Mouse (Mus musculus) neural tube, embryonic 12.5 days (tissue): ENCODE measurements around the gene Sdcbp2. TPM values are rescaled to one million over a fixed set of nuclear protein-coding genes. Genes with fewer than 3 reads are reported as not detected.

Experiments used
- ATAC-seq: fragments of 200-750 bp; cut with Nextera tagmentation; 2 replicates; pipeline ENCODE4 v1.8.0; 2017; ENCODE audit warnings: low read depth, mild to moderate bottlenecking, moderate TSS enrichment, moderate library complexity; ENCODE audit not compliant: low FRiP score
- H3K27ac ChIP-seq: fragments of 300-500 bp; sonication (generic); 2 replicates; pipeline ENCODE4 v1.5.1; 2016
- H3K27me3 ChIP-seq: fragments of 300-500 bp; sonication (generic); replicated peaks from 2 replicates; pipeline ENCODE4 v1.6.1; 2016; ENCODE audit warnings: mild to moderate bottlenecking
- H3K36me3 ChIP-seq: fragments of 300-500 bp; sonication (generic); 2 replicates; pipeline ENCODE4 v1.6.1; 2016; ENCODE audit warnings: mild to moderate bottlenecking
- H3K4me1 ChIP-seq: fragments of 300-500 bp; sonication (generic); 2 replicates; pipeline ENCODE4 v1.6.1; 2016
- H3K4me2 ChIP-seq: fragments of 300-500 bp; sonication (generic); replicated peaks from 2 replicates; pipeline ENCODE4 v1.6.1; 2016; ENCODE audit warnings: mild to moderate bottlenecking
- H3K4me3 ChIP-seq: fragments of 300-500 bp; sonication (generic); 2 replicates; pipeline ENCODE4 v1.5.1; 2016
- H3K9ac ChIP-seq: fragments of 300-500 bp; sonication (generic); 2 replicates; pipeline ENCODE4 v1.6.1; 2016; ENCODE audit warnings: mild to moderate bottlenecking
- H3K9me3 ChIP-seq: fragments of 300-500 bp; sonication (generic); 2 replicates; pipeline ENCODE4 v1.6.1; 2016; ENCODE audit warnings: mild to moderate bottlenecking
- WGBS: fragments of 180-500 bp; shearing (Covaris S2); methylation state at CpG from one replicate; pipeline ENCODE4 v1.1.7; 2016; 5-methylcytosine and 5-hydroxymethylcytosine counted together
- polyA plus RNA-seq: library from polyadenylated mRNA; unstranded; fragments of >200 nt; fragmentation: Nextera tagmentation; extraction: Ambion mirVana; gene quantifications from 2 replicates; pipeline ENCODE4 v1.2.1, GENCODE M21; 2016

Sdcbp2 gene
- 1.2 and 1.3 TPM in 2 replicates for polyA plus RNA-seq

DNA sequence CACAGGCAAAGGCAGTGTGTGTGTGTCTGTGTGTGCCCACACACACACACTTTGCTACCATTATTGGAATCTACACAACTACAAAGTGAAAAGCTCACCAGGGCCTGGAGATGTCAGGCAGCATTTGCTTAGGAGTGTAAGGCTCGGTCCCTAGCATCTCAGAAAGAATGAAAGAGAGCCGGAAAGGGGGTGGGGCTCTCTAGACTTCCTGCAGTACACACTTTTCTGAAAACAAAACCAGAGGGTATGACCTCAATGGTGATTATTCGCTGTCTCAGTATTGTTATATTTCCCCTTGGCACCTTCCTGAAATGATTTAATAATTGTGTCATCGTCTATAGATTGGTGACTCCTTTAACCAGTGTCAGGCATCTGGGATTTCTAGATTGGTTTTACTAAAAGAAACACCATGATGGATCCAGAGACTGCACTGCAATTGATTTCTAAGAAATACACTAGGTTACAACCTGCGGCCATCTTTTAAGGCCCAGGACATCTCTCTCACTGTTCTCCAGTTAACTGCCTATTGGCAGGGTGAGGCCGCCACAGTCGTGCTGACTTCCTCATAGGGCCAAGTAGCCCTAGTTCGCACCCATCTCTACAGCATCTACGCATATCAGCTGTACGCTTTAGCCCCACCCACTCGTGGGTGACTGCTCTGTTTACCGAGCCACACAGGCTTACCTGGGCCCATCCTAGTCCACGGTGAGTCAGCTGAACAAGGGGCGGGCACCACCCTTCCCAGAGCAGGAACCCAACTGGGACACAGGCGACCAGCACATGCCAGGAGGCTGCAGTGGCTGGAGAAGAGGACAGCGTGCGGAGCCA, at the start of gene Sdcbp2:
TSS of gene Sdcbp2 (plus strand) at position 750 of the 828 bp plus-strand sequence.
- Histone ChIP-seq H3K4me3 (no peak within 1 kb of the TSS), H3K27me3 (no peaks in the 10 kb centered on the region), H3K9me3 (no peaks in the 10 kb centered on the region), H3K4me1 (peaks cover 11% of the 10 kb centered on the region), H3K27ac (no peak within 1 kb of the TSS), H3K9ac (no peak within 1 kb of the TSS), H3K36me3 (no peaks in the 10 kb centered on the region), H3K4me2 (no peak within 1 kb of the TSS)
- no peak for ATAC-seq
- WGBS: 79% methylated on average over 17 of the region's 17 CpGs

DNA sequence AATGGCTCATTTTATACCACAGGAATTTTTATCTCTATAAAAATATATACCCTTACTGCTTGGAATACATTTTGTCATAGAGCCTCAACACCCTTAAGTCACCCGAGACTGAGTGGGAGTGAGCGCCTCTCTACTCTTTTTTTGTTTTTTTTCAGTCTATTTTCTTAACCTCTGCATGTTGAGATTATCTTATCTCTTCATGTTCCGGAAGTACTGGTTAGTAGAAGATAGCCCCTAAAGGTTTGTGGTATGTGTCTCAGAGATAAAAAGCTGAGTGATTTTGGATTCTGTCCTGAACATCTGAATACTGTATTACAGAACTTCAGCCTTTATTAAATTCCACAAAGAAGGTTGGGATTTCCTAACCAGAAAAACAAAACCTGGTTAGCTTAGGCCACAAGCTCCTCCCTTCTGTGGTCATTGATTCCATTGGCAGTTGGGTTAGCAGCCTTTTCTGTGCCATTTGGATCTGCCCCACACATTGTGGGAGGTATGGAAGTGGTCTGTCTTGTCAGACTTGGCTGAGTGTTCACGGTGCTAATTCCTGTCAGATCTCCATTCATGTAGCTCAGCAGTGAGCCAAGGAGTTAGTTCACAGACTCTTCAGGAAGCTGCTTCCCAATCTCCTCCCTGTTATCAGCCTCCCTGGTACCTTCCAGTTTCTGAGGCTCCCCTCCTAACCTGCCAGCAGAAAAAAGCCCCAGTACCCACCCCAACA, 47.9 kb upstream of the Sdcbp2 start:
- H3K4me2 ChIP-seq: no peak overlapping the region
- H3K36me3 ChIP-seq: peaks cover 15% of the 10 kb centered on the region
- H3K27ac ChIP-seq: no peak overlapping the region
- no peak overlapping the region for H3K4me3 ChIP-seq
- no peaks in the 10 kb centered on the region for H3K9me3 ChIP-seq
- H3K4me1 ChIP-seq: no peaks in the 10 kb centered on the region
- H3K9ac ChIP-seq: no peak overlapping the region
- no peaks in the 10 kb centered on the region for H3K27me3 ChIP-seq
- WGBS: 79% methylated on average over 4 of the region's 4 CpGs
- ATAC-seq: no peak

GRCm38 (mm10) chr2:151525520-151525919, 46.9 kb upstream of the Sdcbp2 start:
- no peaks in the 10 kb centered on the region for H3K27me3 ChIP-seq
- H3K27ac ChIP-seq: no peak overlapping the region
- 74% methylated on average over 2 of the region's 2 CpGs for WGBS
- no peaks in the 10 kb centered on the region for H3K4me1 ChIP-seq
- H3K9ac ChIP-seq: no peak overlapping the region
- H3K4me3 ChIP-seq: no peak overlapping the region
- peaks cover 9% of the 10 kb centered on the region for H3K36me3 ChIP-seq
- no peak for ATAC-seq
- H3K4me2 ChIP-seq: no peak overlapping the region
- no peaks in the 10 kb centered on the region for H3K9me3 ChIP-seq

DNA sequence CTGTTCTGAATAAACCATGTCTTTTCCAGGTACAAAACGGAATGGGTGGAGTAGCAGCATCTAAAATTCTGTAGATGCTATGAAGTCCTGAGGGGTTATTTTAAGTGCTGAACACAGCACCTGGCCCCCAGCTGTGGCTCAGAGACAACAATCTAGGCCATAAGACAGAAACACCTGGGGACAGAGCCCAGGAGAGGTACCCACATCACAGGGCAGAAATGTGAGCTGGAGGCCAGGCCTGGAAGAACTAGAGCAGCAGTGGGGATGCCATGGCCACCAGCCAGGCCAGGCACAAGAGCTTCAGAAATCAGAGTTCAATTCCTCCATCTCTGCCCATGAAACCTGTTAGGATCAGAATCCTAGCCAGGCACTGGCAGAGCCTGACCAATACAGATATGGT, 44.4 kb upstream of the Sdcbp2 start:
- no peaks in the 10 kb centered on the region for H3K9me3 ChIP-seq
- WGBS: 84% methylated on average over 1 of the region's 1 CpGs
- ATAC-seq: no peak
- no peak overlapping the region for H3K4me2 ChIP-seq
- no peak overlapping the region for H3K27ac ChIP-seq
- H3K27me3 ChIP-seq: no peaks in the 10 kb centered on the region
- no peak overlapping the region for H3K4me3 ChIP-seq
- no peaks in the 10 kb centered on the region for H3K4me1 ChIP-seq
- no peaks in the 10 kb centered on the region; the same call in 1 of the 2 replicates for H3K36me3 ChIP-seq
- H3K9ac ChIP-seq: no peak overlapping the region

DNA sequence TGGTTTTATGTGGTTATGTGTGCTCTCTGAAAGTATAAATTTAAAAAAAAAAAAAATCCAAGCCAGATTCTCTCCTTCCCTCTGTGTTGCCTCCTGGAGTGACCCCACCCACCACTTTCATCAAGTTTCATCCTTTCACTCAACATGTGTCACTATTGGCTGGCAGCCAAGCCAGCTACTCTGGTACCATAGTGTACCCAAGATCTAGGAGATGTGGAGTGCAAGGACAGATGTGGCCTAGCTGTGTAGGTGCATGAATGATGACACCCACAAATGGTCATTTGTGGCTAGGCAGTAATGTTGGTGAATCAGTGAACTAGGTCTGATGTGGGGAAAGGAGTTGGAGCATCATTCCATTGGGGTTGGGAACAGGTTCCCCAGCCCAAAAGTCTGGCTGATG, 43.3 kb upstream of the Sdcbp2 start:
- H3K27me3 ChIP-seq: no peaks in the 10 kb centered on the region
- H3K4me2 ChIP-seq: no peak overlapping the region
- H3K9me3 ChIP-seq: no peaks in the 10 kb centered on the region
- H3K27ac ChIP-seq: no peak overlapping the region
- H3K9ac ChIP-seq: no peak overlapping the region
- no peak overlapping the region for H3K4me3 ChIP-seq
- H3K4me1 ChIP-seq: no peaks in the 10 kb centered on the region
- ATAC-seq: no peak
- no peaks in the 10 kb centered on the region; the same call in 1 of the 2 replicates for H3K36me3 ChIP-seq

- no peaks in the 10 kb centered on the region for H3K9me3 ChIP-seq
Measured at GRCm38 (mm10) chr2:151530378-151531230, 41.8 kb upstream of the Sdcbp2 start.

GRCm38 (mm10) chr2:151533632-151534031, 38.8 kb upstream of the Sdcbp2 start:
- Histone ChIP-seq H3K9me3 (no peaks in the 10 kb centered on the region), H3K36me3 (no peaks in the 10 kb centered on the region), H3K4me1 (no peaks in the 10 kb centered on the region), H3K9ac (no peak overlapping the region), H3K27me3 (no peaks in the 10 kb centered on the region), H3K4me2 (no peak overlapping the region), H3K4me3 (no peak overlapping the region), H3K27ac (no peak overlapping the region)
- WGBS: 78% methylated on average over 6 of the region's 6 CpGs
- no peak for ATAC-seq

More at GRCm38 (mm10) chr2:151530378-151531230, 41.8 kb upstream of the Sdcbp2 start:
- ATAC-seq: no peak
- no peak overlapping the region for H3K4me3 ChIP-seq
- no peak overlapping the region for H3K27ac ChIP-seq
- no peaks in the 10 kb centered on the region for H3K4me1 ChIP-seq
- 72% methylated on average over 8 of the region's 8 CpGs for WGBS
- H3K36me3 ChIP-seq: no peaks in the 10 kb centered on the region; the same call in 1 of the 2 replicates
- H3K9ac ChIP-seq: no peak overlapping the region
- no peak overlapping the region for H3K4me2 ChIP-seq
- H3K27me3 ChIP-seq: no peaks in the 10 kb centered on the region

DNA sequence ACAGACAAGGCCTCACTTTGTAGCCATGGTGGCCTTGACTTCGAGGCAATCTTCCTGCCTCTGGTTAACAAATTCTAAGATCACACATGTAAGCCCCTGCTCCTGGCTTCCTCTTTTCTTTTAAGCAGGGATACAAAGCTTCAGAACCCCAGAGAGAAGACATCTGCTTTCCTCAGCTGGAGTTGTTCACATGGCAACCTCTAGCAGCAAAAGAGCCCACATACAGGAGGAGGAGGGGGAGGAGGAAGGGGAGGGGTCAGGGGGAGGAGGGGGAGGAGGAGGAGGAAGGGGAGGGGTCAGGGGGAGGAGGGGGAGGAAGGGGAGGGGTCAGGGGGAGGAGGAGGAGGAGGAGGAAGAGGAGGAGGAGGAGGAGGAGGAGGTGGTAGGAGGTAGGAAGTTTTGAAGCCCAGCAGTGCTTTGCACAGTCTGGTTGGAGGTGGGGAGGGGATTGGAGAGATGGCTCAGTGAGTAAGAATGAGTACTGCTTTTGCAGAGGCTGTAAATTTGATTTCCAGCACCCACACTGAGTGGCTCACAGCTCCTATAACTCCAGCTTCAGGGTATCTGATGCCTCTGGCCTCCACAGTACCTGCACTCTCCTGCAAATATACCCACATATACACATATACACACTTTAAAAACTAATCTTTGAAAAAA, 36.3 kb upstream of the Sdcbp2 start:
- Histone ChIP-seq H3K27me3 (no peaks in the 10 kb centered on the region), H3K27ac (no peak overlapping the region), H3K4me3 (no peak overlapping the region), H3K36me3 (no peaks in the 10 kb centered on the region), H3K9ac (no peak overlapping the region), H3K9me3 (no peaks in the 10 kb centered on the region), H3K4me2 (no peak overlapping the region), H3K4me1 (no peaks in the 10 kb centered on the region)
- ATAC-seq: peak; percentile 67
- 41% methylated on average over 1 of the region's 1 CpGs for WGBS

- Histone ChIP-seq H3K27ac (no peak overlapping the region), H3K4me3 (no peak overlapping the region), H3K36me3 (no peaks in the 10 kb centered on the region), H3K27me3 (no peaks in the 10 kb centered on the region), H3K4me2 (no peak overlapping the region), H3K4me1 (peaks cover 3% of the 10 kb centered on the region; the same call in 1 of the 2 replicates), H3K9me3 (no peaks in the 10 kb centered on the region), H3K9ac (no peak overlapping the region)
- ATAC-seq: no peak
- WGBS: 79% methylated on average over 5 of the region's 5 CpGs
Measured at GRCm38 (mm10) chr2:151536618-151536974, 35.8 kb upstream of the Sdcbp2 start.

DNA sequence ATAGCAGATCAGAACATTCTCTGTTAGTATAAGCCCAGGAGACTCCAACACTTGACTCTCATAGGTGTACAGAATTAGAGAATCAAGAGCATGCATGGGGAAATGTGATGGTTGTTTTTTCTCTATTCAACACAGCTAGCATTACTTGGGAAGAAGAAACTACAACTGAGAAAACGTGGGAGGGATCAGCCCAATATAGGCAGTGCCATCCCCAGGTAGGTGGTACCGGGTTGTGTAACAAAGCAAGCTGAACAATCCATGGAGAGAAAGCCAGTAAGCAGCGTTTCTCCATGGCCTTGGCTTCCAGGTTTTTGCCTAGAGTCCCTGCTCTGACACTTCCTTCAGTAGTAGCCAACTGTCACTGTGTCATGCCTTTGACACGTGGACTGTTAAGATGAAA, 33.8 kb upstream of the Sdcbp2 start:
- no peaks in the 10 kb centered on the region for H3K36me3 ChIP-seq
- H3K4me1 ChIP-seq: peaks cover 11% of the 10 kb centered on the region
- no peak for ATAC-seq
- WGBS: 62% methylated on average over 4 of the region's 4 CpGs
- H3K27me3 ChIP-seq: no peaks in the 10 kb centered on the region
- no peaks in the 10 kb centered on the region for H3K9me3 ChIP-seq
- no peak overlapping the region for H3K9ac ChIP-seq
- H3K4me2 ChIP-seq: no peak overlapping the region
- H3K27ac ChIP-seq: no peak overlapping the region
- no peak overlapping the region for H3K4me3 ChIP-seq

- Histone ChIP-seq H3K4me3 (peak within 1 kb of the TSS; percentile 98), H3K27me3 (no peaks in the 10 kb centered on the region), H3K36me3 (peaks cover 24% of the 10 kb centered on the region), H3K4me1 (peaks cover 34% of the 10 kb centered on the region), H3K27ac (peak within 1 kb of the TSS; percentile 81), H3K9me3 (no peaks in the 10 kb centered on the region), H3K4me2 (peak within 1 kb of the TSS; percentile 82), H3K9ac (peak within 1 kb of the TSS; percentile 94)
- WGBS: under 1% methylated on average over 92 of the region's 93 CpGs
- peak; percentile 95 for ATAC-seq
Measured at GRCm38 (mm10) chr2:151542323-151543062, 29.9 kb upstream of the Sdcbp2 start, which contains the start of gene Fkbp1a. Gene Fkbp1a, plus strand, starts transcription at chr2:151542483.
